Mouse (Mus musculus): ENCODE results near the gene Vdr.

DNA sequence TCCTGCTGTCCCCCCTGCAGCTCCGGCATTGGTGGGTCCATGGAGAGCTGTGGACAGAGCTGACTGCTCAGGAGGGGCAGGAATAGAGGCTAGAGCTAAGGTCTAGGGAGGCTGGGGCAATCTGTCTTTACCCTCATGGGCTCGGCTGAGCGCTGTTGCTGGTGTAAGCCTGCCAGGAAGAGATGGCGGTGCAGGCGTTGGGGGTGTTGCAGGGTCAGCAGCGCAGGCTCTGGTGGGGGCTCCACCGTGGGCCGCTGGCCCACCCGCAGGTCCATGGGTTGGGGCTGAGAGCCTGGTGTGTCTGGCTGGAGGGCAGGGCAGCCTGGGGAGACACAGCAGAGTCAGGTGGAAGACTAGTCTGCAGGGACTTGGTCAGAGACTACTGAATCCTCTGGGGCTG, 99.1 kb downstream of the Vdr start:
- TF ChIP-seq CTCF (IDR thresholded peaks at IDR 0.05) (no peak), POLR2A (IDR thresholded peaks at IDR 0.05; ENCODE audit: insufficient read depth, low read depth, low read length) (no peak), EP300 (IDR thresholded peaks at IDR 0.05; ENCODE audit: insufficient read depth, low read depth, low read length) (no peak)

Measured in heart, adult 2 months (tissue).